12 mouse cellular contexts compared by ENCODE assay signal in genomic region chr4:9060221-9060620, GRCm38 (mm10).
DNase-seq lines count a peak whose midpoint lies in the region; ATAC-seq and TF ChIP-seq lines count a peak whose summit lies in the region.
"Had no signal": no experiment of that assay in that cellular context is flagged by ENCODE, and none has a peak within 500 bp of the region (broad histone marks: within the 10 kb centered on the region; RNA-seq: fewer than 3 reads in every experiment).

No protein-coding gene starts in this region.

- TF ChIP-seq CTCF in lung, postnatal 0 days (IDR thresholded peaks at IDR 0.05), result no peak

- no peak for TF ChIP-seq EP300 in lung, postnatal 0 days (IDR thresholded peaks at IDR 0.05)

- no peak overlapping the region for H3K4me2 ChIP-seq in forebrain, embryonic 15.5 days (replicated peaks)
- H3K4me2 ChIP-seq in midbrain, embryonic 14.5 days (ENCODE audit: low read length), result no peak overlapping the region
- H3K4me2 ChIP-seq in lung, postnatal 0 days (replicated peaks; ENCODE audit: low read depth, low read length), result no peak overlapping the region
- H3K4me2 ChIP-seq: heart, embryonic 13.5 days; kidney, embryonic 15.5 days had no signal

- peak; percentile 69 for ATAC-seq in forebrain, embryonic 15.5 days (replicated peaks)
- ATAC-seq in midbrain, embryonic 14.5 days (ENCODE audit: low FRiP score, low TSS enrichment), result no peak
- no peak for ATAC-seq in lung, postnatal 0 days

- H3K9me3 ChIP-seq in forebrain, embryonic 15.5 days, result no peaks in the 10 kb centered on the region
- H3K9me3 ChIP-seq in midbrain, embryonic 14.5 days (ENCODE audit: control insufficient read depth, low read length), result no peaks in the 10 kb centered on the region
- no peaks in the 10 kb centered on the region for H3K9me3 ChIP-seq in lung, postnatal 0 days (ENCODE audit: low read length)
- H3K9me3 ChIP-seq: heart, embryonic 13.5 days; kidney, embryonic 15.5 days had no signal

- no peaks in the 10 kb centered on the region for H3K36me3 ChIP-seq in forebrain, embryonic 15.5 days
- no peaks in the 10 kb centered on the region for H3K36me3 ChIP-seq in midbrain, embryonic 14.5 days (ENCODE audit: control insufficient read depth, insufficient read depth, low read length)
- H3K36me3 ChIP-seq in lung, postnatal 0 days (ENCODE audit: insufficient read depth, low read length), result no peaks in the 10 kb centered on the region
- H3K36me3 ChIP-seq: heart, embryonic 13.5 days; kidney, embryonic 15.5 days had no signal

- no peaks in the 10 kb centered on the region for H3K27me3 ChIP-seq in forebrain, embryonic 15.5 days
- no peaks in the 10 kb centered on the region for H3K27me3 ChIP-seq in midbrain, embryonic 14.5 days (ENCODE audit: control insufficient read depth, insufficient read depth, low read length)
- no peaks in the 10 kb centered on the region for H3K27me3 ChIP-seq in lung, postnatal 0 days (replicated peaks; ENCODE audit: insufficient read depth, low read length)
- H3K27me3 ChIP-seq: heart, embryonic 13.5 days; kidney, embryonic 15.5 days had no signal

- DNase-seq in cerebellum, postnatal 10 days, result peak; percentile 60 to 63
- DNase-seq in cerebellum, adult 9-10 months, result no peak
- peak; percentile 31 for DNase-seq in left cerebral cortex, postnatal 4 days
- DNase-seq in left cerebral cortex, adult 18-20 months (ENCODE audit: low spot score in 2 of 2), result no peak
- peak; percentile 30 for DNase-seq in midbrain, embryonic 14.5 days
- no peak for DNase-seq in kidney, postnatal 14 days
- no peak for DNase-seq in lung, postnatal 0 days (ENCODE audit: low spot score)
- DNase-seq: cerebellum, adult 2 months; lung, adult 18-20 months had no signal

- 18% methylated on average over 5 of the region's 5 CpGs for WGBS in forebrain, embryonic 15.5 days
- 46% methylated on average over 5 of the region's 5 CpGs for WGBS in midbrain, embryonic 14.5 days
- WGBS in lung, postnatal 0 days, result 67% methylated on average over 5 of the region's 5 CpGs

- H3K4me3 ChIP-seq in forebrain, embryonic 15.5 days, result no peak overlapping the region
- no peak overlapping the region for H3K4me3 ChIP-seq in midbrain, embryonic 14.5 days (replicated peaks; ENCODE audit: low read depth, low read length)
- no peak overlapping the region for H3K4me3 ChIP-seq in lung, postnatal 0 days (ENCODE audit: low read depth, low read length)
- H3K4me3 ChIP-seq: heart, embryonic 13.5 days; kidney, embryonic 15.5 days had no signal

- intact Hi-C loops in left cerebral cortex, postnatal 4 days (cut with DNase I), result no loop called here

- no peak overlapping the region for H3K27ac ChIP-seq in forebrain, embryonic 15.5 days (replicated peaks)
- no peak overlapping the region for H3K27ac ChIP-seq in midbrain, embryonic 14.5 days (replicated peaks; ENCODE audit: low read depth, low read length)
- H3K27ac ChIP-seq in lung, postnatal 0 days (ENCODE audit: low read length), result no peak overlapping the region
- H3K27ac ChIP-seq: heart, embryonic 13.5 days; kidney, embryonic 15.5 days had no signal

- H3K9ac ChIP-seq in forebrain, embryonic 15.5 days (replicated peaks), result no peak overlapping the region
- H3K9ac ChIP-seq in midbrain, embryonic 14.5 days (replicated peaks; ENCODE audit: low read length), result no peak overlapping the region
- no peak overlapping the region for H3K9ac ChIP-seq in lung, postnatal 0 days (replicated peaks; ENCODE audit: low read depth)
- H3K9ac ChIP-seq: heart, embryonic 13.5 days; kidney, embryonic 15.5 days had no signal

- H3K4me1 ChIP-seq in forebrain, embryonic 15.5 days, result peaks cover 7% of the 10 kb centered on the region
- no peaks in the 10 kb centered on the region for H3K4me1 ChIP-seq in midbrain, embryonic 14.5 days (ENCODE audit: control insufficient read depth, insufficient read depth, low read length)
- H3K4me1 ChIP-seq in lung, postnatal 0 days (ENCODE audit: insufficient read depth, low read depth, low read length), result no peaks in the 10 kb centered on the region

Comparison
In these comparisons a context has a peak if more than half of its experiments do, and no peak if none do; other contexts are left out.
1. DNase-seq: peak in cerebellum, postnatal 10 days (2 of 2), left cerebral cortex, postnatal 4 days (single experiment) and midbrain, embryonic 14.5 days (single experiment); none in cerebellum, adult 9-10 months (single experiment), left cerebral cortex, adult 18-20 months (0 of 2), kidney, postnatal 14 days (single experiment) and lung, postnatal 0 days (single experiment).